Mouse (Mus musculus) forebrain, embryonic 13.5 days (tissue): ENCODE data around the gene Med26. TPM values are rescaled to one million over a fixed set of nuclear protein-coding genes. Genes with fewer than 3 reads are reported as not detected.
A peak's percentile ranks its signal among the peaks of the same experiment; 100 is the strongest.

Source experiments
- ATAC-seq: fragments of 200-750 bp; cut with Nextera tagmentation; 2 replicates; pipeline ENCODE4 v1.8.0; 2017
- H3K27ac ChIP-seq: fragments of 300-500 bp; sonication (generic); 2 replicates; pipeline ENCODE4 v1.5.1; 2015; ENCODE audit warnings: inconsistent platforms, mild to moderate bottlenecking, moderate library complexity
- H3K27me3 ChIP-seq: fragments of 300-500 bp; sonication (generic); 2 replicates; pipeline ENCODE4 v1.6.1; 2015; ENCODE audit warnings: mild to moderate bottlenecking, inconsistent platforms
- H3K36me3 ChIP-seq: fragments of 300-500 bp; sonication (generic); 2 replicates; pipeline ENCODE4 v1.6.1; 2015; ENCODE audit warnings: mild to moderate bottlenecking, inconsistent platforms; ENCODE audit not compliant: poor library complexity, severe bottlenecking
- H3K4me1 ChIP-seq: fragments of 300-500 bp; sonication (generic); 2 replicates; pipeline ENCODE4 v1.6.1; 2015; ENCODE audit warnings: inconsistent platforms
- H3K4me2 ChIP-seq: fragments of 300-500 bp; sonication (generic); 2 replicates; pipeline ENCODE4 v1.6.1; 2015; ENCODE audit warnings: inconsistent platforms, mild to moderate bottlenecking, moderate library complexity
- H3K4me3 ChIP-seq: fragments of 300-500 bp; sonication (generic); 2 replicates; pipeline ENCODE4 v1.5.1; 2015; ENCODE audit warnings: mild to moderate bottlenecking, inconsistent platforms
- H3K9ac ChIP-seq: fragments of 300-500 bp; sonication (generic); 2 replicates; pipeline ENCODE4 v1.6.1; 2015; ENCODE audit warnings: mild to moderate bottlenecking, inconsistent platforms
- H3K9me3 ChIP-seq: fragments of 300-500 bp; sonication (generic); replicated peaks from 2 replicates; pipeline ENCODE4 v1.6.1; 2016; ENCODE audit warnings: inconsistent platforms
- WGBS: fragments of 180-500 bp; shearing (Covaris S2); methylation state at CpG from one replicate; pipeline ENCODE4 v1.1.7; 2015; 5-methylcytosine and 5-hydroxymethylcytosine counted together
- polyA plus RNA-seq: library from polyadenylated mRNA; unstranded; fragments of >200 nt; fragmentation: Nextera tagmentation; extraction: Ambion mirVana; gene quantifications from 2 replicates; pipeline ENCODE4 v1.2.1, GENCODE M21; 2015

Med26 gene
- polyA plus RNA-seq, result 15.5 and 19.4 TPM in 2 replicates

DNA sequence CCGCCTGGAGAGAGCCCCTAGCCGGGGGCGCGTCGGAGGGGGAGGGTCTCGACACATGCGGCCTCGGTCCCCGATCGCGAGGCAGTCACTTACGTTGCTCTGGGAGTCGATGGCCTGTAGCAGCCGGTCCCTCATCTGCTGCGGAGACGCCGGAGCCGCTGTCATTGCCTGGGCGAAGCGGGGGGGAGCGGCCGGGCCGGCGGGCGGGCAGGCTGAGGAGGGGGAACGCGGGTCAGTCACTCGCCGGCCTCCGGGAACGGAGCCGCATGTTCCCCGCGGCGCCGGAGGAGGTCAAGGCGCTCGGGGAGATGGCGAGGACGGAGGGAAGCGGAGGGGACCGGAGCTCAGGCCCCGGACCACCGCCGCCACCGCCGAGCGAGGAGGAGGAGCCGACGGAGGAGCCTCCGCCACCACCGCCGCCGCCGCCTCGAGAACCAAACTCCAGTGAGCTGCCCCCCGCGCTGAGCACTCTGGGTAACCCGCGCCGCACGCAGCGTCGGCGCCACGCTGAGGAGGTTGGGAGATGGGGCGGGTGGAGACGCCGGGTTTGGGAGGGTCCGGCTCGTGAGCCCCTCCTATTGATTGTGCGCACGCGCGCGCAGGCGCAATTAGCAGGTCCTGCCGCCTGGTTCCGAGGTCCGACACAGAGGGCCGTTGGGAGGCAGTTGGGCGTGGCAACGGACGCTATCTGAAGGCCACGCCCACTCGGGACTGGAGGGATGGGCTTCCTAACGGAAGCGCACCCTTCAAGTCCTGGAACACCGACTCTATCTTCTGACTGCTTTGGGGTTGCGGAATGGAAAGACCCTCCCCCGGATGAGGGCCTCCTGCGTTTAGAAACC lies at the start of gene Med26:
Med26 (minus strand) TSS at position 469 of the 842 bp plus-strand sequence.
- Histone ChIP-seq H3K27me3 (no peaks in the 10 kb centered on the region), H3K27ac (peak within 1 kb of the TSS; percentile 87), H3K9ac (peak within 1 kb of the TSS; percentile 99), H3K4me1 (peaks cover 35% of the 10 kb centered on the region), H3K36me3 (peaks cover 11% of the 10 kb centered on the region; the same call in 1 of the 2 replicates), H3K9me3 (no peaks in the 10 kb centered on the region), H3K4me3 (peak within 1 kb of the TSS; percentile 84), H3K4me2 (peak within 1 kb of the TSS; percentile 99)
- ATAC-seq, result peak; percentile 97
- WGBS, result under 1% methylated on average over 66 of the region's 92 CpGs

DNA sequence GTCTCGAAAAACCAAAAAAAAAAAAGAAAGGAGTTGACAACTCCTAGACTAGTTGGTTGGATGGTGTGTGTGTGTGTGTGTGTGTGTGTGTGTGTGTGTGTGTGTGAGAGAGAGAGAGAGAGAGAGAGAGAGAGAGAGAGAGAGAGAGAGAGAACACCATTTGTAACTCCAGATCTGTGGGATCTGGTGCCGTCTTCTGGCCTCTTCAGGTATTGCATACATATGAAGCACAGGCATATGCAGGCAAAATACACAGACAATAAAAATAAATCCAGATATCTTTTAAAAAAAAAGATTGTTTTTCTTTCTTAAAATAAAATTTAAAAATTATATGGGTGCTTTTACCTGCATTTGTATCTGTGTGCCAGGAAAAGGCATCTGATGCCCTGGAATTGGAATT lies 42.1 kb upstream of the Med26 start:
- Histone ChIP-seq H3K27ac (no peak overlapping the region), H3K36me3 (no peaks in the 10 kb centered on the region), H3K4me1 (no peaks in the 10 kb centered on the region), H3K27me3 (no peaks in the 10 kb centered on the region), H3K4me2 (no peak overlapping the region), H3K4me3 (no peak overlapping the region), H3K9me3 (no peaks in the 10 kb centered on the region), H3K9ac (no peak overlapping the region)
- 50% methylated on average over 2 of the region's 2 CpGs for WGBS
- no peak for ATAC-seq

DNA sequence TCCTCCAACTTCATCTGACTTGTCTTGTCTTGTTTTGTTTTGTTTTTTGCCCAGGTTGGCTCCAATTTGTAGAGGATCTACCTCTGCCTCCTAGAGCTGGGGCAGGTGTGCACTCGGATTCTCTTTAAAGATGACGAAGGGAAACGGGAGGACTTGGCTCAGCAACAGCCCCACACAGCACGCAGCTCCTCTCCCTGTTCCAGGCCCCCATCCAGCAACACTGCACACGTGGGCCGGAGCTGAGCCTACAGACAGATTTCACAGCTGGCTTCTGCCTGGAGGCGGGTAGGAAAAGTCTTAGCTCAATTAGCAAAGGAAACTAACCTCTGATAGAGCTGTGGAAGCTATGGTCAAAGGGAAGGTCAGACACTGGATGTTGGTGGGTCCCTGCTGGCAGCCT lies 41.2 kb upstream of the Med26 start:
- no peak overlapping the region for H3K4me3 ChIP-seq
- ATAC-seq, result no peak
- WGBS, result 81% methylated on average over 7 of the region's 7 CpGs
- H3K9ac ChIP-seq, result no peak overlapping the region
- H3K9me3 ChIP-seq, result no peaks in the 10 kb centered on the region
- no peaks in the 10 kb centered on the region for H3K4me1 ChIP-seq
- no peaks in the 10 kb centered on the region for H3K36me3 ChIP-seq
- H3K4me2 ChIP-seq, result no peak overlapping the region
- no peak overlapping the region for H3K27ac ChIP-seq
- no peaks in the 10 kb centered on the region for H3K27me3 ChIP-seq

DNA sequence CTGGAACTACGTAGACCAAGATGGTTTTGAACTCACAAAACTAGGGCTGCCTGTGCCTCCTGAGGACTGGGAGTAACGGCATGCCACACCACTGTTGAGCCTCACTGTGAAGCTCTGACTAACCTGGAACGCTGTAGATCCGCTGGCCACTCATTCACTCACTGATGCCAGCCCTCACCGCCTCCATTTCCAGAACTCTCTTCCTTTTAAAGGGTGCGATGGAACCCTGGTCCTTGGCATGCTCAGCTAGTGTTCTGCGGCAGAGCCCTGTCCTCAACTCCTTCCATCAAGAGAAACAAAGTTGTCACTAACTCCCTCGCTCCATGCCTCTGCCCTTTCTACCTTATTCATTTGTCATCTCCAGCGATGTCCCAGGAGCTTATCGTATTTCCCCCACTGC lies 40.8 kb upstream of the Med26 start:
- H3K9me3 ChIP-seq, result no peaks in the 10 kb centered on the region
- H3K27me3 ChIP-seq, result no peaks in the 10 kb centered on the region
- no peaks in the 10 kb centered on the region for H3K4me1 ChIP-seq
- H3K27ac ChIP-seq, result no peak overlapping the region
- no peak for ATAC-seq
- H3K4me3 ChIP-seq, result no peak overlapping the region
- WGBS, result 93% methylated on average over 10 of the region's 10 CpGs
- H3K4me2 ChIP-seq, result no peak overlapping the region
- no peaks in the 10 kb centered on the region for H3K36me3 ChIP-seq
- H3K9ac ChIP-seq, result no peak overlapping the region

DNA sequence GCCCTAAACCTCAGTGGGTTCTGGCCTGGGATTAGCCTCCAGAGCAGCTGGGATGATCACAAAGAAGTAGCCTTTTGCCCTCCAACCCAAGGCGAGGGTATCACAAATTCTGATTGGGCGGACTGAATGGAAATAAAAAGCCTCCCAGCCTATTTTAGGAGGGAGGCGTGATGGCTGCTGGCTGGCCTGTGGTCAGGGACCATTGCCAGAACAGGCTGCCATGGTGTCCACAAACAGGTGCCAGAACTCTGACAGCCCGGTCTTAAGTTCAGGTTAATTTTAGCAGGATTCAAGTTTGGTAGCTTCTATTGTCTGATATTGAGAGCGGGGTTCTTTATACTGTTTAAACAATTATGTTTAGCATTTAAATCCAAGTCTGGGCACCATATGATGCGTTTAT lies 39.7 kb upstream of the Med26 start:
- H3K9ac ChIP-seq, result no peak overlapping the region
- no peak overlapping the region for H3K4me3 ChIP-seq
- no peak for ATAC-seq
- H3K4me1 ChIP-seq, result no peaks in the 10 kb centered on the region
- H3K27me3 ChIP-seq, result no peaks in the 10 kb centered on the region
- WGBS, result 70% methylated on average over 6 of the region's 6 CpGs
- H3K9me3 ChIP-seq, result no peaks in the 10 kb centered on the region
- no peak overlapping the region for H3K27ac ChIP-seq
- no peaks in the 10 kb centered on the region for H3K36me3 ChIP-seq
- no peak overlapping the region for H3K4me2 ChIP-seq

DNA sequence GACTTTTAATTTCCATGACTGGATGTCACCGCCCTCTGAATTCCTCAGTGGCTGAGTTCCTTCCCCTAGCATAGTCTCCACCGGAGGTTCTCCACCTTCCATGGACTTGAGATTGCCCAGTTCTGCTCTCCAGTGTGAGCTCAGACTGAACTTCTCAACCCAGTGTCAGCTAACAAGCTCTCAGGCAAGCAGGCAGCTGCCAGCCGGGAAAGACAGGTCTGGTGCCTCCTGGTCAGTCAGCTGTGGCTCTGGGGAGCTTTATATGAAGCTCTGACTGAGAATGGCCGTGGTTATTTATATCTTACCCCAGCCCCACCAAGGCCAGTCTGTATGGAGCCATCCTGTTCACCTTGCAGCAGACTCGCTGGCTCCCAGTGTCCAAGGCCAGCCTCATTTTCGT lies 36.3 kb upstream of the Med26 start:
- 80% methylated on average over 6 of the region's 6 CpGs for WGBS
- ATAC-seq, result no peak
- Histone ChIP-seq H3K4me3 (no peak overlapping the region), H3K4me2 (no peak overlapping the region), H3K4me1 (no peaks in the 10 kb centered on the region), H3K27ac (no peak overlapping the region), H3K36me3 (no peaks in the 10 kb centered on the region), H3K9ac (no peak overlapping the region), H3K27me3 (no peaks in the 10 kb centered on the region), H3K9me3 (no peaks in the 10 kb centered on the region)

DNA sequence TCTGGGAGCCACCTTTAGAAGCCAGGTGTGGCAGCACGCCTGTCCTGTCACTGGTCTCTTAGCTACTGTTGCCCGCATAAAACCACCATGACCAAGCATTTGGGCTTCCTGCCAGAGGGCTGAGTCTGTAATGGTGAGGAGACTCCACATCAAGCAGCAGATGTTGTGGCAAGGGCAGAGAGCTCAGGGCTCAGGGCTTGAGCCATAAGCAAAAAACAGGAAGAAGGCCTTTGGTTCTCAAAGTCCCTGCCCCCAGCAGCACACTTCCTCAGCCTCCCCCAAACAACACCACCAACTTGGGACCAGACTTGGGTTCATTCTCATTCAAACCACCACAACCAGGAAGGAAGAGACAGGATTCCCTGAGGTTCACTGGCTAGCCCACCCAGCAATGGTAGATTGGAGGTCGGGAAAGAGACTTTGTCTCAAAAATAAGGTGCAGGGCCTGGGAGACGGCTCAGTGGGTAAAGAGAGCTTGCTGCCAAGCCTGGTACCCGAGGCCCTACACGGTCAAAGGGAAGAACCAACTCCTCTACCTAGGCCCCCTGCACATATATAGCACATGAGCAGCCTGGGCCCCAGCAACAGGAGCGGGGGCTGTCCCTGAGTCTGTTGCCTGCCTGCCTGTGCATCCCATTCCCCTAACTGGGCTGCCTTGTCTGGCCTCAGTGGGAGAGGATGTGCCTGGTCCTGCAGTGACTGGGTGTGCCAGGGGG lies 35.1 kb upstream of the Med26 start:
- H3K27me3 ChIP-seq, result no peaks in the 10 kb centered on the region
- no peak overlapping the region for H3K4me3 ChIP-seq
- no peaks in the 10 kb centered on the region for H3K36me3 ChIP-seq
- H3K4me2 ChIP-seq, result no peak overlapping the region
- H3K9me3 ChIP-seq, result no peaks in the 10 kb centered on the region
- 88% methylated on average over 7 of the region's 7 CpGs for WGBS
- no peak overlapping the region for H3K27ac ChIP-seq
- no peaks in the 10 kb centered on the region for H3K4me1 ChIP-seq
- no peak for ATAC-seq
- H3K9ac ChIP-seq, result no peak overlapping the region

DNA sequence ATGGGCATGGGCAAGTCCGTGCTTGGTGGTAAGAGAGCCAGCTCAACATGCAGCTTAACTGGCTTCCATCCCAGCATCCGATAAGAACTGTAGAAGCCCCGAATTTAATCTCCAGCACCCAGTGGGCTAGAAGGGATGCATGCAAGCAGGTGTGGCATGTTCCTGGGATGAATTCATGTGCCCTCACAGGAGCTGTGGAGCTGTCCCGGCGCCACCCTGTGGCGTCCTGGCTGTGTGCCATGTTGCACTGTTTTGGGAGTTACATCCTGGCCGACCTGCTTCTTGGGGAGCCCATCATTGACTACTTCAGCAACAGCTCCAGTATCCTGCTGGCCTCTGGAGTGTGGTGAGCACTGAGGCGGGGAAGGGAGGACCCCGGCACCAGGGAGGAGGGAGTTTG lies 31.3 kb upstream of the Med26 start:
- Histone ChIP-seq H3K9me3 (no peaks in the 10 kb centered on the region), H3K4me2 (no peak overlapping the region), H3K36me3 (no peaks in the 10 kb centered on the region), H3K27ac (no peak overlapping the region), H3K4me3 (no peak overlapping the region), H3K27me3 (no peaks in the 10 kb centered on the region), H3K4me1 (no peaks in the 10 kb centered on the region), H3K9ac (no peak overlapping the region)
- no peak for ATAC-seq
- 69% methylated on average over 9 of the region's 9 CpGs for WGBS

DNA sequence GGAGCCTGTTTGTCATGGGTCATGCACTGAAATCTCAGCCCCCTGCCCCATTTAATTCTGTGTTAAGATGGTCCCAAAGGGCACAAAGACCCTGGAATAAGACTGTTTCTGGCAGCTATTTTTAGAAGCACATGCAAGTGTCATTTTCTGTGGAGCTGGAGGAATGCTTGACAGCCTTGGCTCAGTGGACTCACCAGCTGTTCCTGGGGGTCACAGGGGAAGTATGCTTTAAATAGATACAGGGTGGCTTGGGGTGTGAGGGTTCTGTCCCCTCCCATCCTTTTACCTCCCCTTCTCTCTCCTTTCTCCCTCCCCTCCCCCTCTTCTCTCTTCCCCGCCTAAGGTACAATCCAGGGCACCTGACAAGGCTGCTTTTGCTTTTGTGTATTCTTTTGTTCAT lies 29.9 kb upstream of the Med26 start:
- Histone ChIP-seq H3K36me3 (no peaks in the 10 kb centered on the region), H3K27ac (no peak overlapping the region), H3K9me3 (no peaks in the 10 kb centered on the region), H3K4me2 (no peak overlapping the region), H3K4me1 (peaks cover 8% of the 10 kb centered on the region; the same call in 1 of the 2 replicates), H3K4me3 (no peak overlapping the region), H3K27me3 (no peaks in the 10 kb centered on the region), H3K9ac (no peak overlapping the region)
- no peak for ATAC-seq
- WGBS, result 71% methylated on average over 1 of the region's 1 CpGs

DNA sequence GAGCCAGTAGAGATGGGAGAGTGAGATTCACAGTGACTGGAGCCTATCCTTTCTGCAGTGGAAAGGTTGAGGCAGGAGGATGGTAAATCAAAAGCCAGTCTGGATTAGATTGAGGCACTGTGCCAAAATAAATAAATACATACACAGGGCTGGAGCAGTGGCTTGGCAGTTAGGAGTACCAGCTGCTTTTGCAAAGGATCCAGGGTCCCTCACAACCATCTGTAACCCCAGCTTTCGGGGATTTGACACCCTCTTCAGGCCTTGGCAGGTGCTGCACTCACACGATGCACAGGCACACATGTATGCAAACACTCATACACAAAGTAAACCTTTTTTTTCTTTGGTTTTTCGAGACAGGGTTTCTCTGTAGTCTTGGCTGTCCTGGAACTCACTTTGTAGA lies 29.2 kb upstream of the Med26 start:
- WGBS, result 81% methylated on average over 3 of the region's 3 CpGs
- Histone ChIP-seq H3K4me2 (no peak overlapping the region), H3K9ac (no peak overlapping the region), H3K4me1 (peaks cover 15% of the 10 kb centered on the region), H3K9me3 (no peaks in the 10 kb centered on the region), H3K4me3 (no peak overlapping the region), H3K27ac (no peak overlapping the region), H3K27me3 (no peaks in the 10 kb centered on the region), H3K36me3 (no peaks in the 10 kb centered on the region)
- ATAC-seq, result no peak

DNA sequence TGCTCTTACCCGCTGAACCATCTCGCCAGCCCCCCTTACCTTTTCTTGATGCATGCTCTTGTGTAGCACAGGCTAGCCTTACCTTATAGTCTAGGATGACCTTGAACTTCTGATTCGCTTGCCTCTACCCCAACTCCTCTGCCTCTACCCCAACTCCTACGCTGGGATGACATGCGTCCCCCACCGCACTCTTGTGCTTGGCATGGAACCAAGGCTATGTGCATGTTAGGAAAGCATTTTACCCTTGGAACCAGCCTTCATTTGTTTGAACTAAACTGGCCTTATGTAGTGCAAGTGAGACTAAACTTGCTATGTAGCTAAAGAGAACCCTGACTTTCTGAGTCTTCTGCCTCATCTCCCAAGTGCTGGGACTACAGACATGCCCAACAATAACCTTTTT lies 27.8 kb upstream of the Med26 start:
- H3K9me3 ChIP-seq, result no peaks in the 10 kb centered on the region
- no peak for ATAC-seq
- H3K36me3 ChIP-seq, result no peaks in the 10 kb centered on the region
- H3K27ac ChIP-seq, result no peak overlapping the region
- H3K27me3 ChIP-seq, result no peaks in the 10 kb centered on the region
- WGBS, result 99% methylated on average over 6 of the region's 6 CpGs
- peaks cover 18% of the 10 kb centered on the region for H3K4me1 ChIP-seq
- no peak overlapping the region for H3K4me3 ChIP-seq
- H3K4me2 ChIP-seq, result no peak overlapping the region
- H3K9ac ChIP-seq, result no peak overlapping the region

DNA sequence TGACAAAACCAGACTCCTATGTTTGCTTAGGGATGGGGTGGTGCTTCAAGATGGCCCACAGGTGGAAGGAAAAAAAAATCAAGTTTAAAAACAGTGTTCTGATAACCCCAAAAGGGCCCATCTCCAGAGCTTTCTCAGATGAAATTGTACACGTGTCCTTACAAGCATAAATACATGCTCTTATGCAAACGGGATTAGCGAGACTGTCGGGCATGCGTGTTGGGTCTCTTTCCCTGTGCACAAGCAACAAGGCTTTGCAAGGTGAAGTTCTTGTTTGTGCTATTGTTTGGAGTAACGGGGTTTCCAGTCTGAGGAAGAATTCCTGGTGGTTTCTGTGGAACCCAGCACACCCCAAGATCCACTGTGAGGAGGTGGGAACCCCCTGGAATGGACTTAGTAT lies 25.4 kb upstream of the Med26 start:
- peak overlapping the region; percentile 37; the same call in 1 of the 2 replicates for H3K9ac ChIP-seq
- H3K36me3 ChIP-seq, result peaks cover 12% of the 10 kb centered on the region
- peaks cover 32% of the 10 kb centered on the region for H3K4me1 ChIP-seq
- H3K27me3 ChIP-seq, result no peaks in the 10 kb centered on the region
- no peak overlapping the region for H3K4me3 ChIP-seq
- H3K9me3 ChIP-seq, result no peaks in the 10 kb centered on the region
- H3K27ac ChIP-seq, result no peak overlapping the region
- no peak for ATAC-seq
- WGBS, result 73% methylated on average over 6 of the region's 6 CpGs
- peak overlapping the region; percentile 21; the same call in 1 of the 2 replicates for H3K4me2 ChIP-seq
